Mouse (Mus musculus): ENCODE data around the gene Frmd5.

The Frmd5 gene

DNA sequence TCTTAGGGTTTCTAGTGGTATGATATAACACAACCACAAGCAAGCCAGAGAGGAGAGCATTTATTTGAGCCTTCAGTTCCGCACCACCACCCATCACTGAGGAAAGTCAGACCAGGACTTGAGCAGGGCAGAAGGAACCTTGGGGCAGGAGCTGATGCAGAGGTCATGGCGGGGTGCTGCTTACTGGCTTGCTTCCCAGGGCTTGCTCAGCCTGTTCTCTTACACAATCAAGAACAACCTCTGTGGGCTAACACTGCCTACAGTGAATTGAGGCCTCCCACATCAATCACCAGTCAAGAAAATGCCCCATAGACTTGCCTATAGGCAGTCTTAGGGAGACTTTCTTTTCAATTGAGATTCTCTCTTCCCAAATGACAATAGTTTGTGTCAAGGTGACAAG lies 118.8 kb downstream of the Frmd5 start:
- no peak for DNase-seq (ENCODE audit: low read depth, low spot score)

GRCm38 (mm10) chr2:121683606-121684005 lies 123.3 kb downstream of the Frmd5 start:
- DNase-seq (ENCODE audit: low read depth, low spot score), result no peak

GRCm38 (mm10) chr2:121682361-121682760 lies 124.5 kb downstream of the Frmd5 start:
- no peak for DNase-seq (ENCODE audit: low read depth, low spot score)

GRCm38 (mm10) chr2:121679711-121680110 lies 127.2 kb downstream of the Frmd5 start:
- no peak for DNase-seq (ENCODE audit: low read depth, low spot score)

- DNase-seq (ENCODE audit: low read depth, low spot score), result no peak
These were observed 129.3 kb downstream of the Frmd5 start for GRCm38 (mm10) chr2:121677649-121677986.

- DNase-seq (ENCODE audit: low read depth, low spot score), result no peak
These were observed 129.8 kb downstream of the Frmd5 start for GRCm38 (mm10) chr2:121676951-121677648.

GRCm38 (mm10) chr2:121675895-121676294 lies 131.0 kb downstream of the Frmd5 start:
- no peak for DNase-seq (ENCODE audit: low read depth, low spot score)

GRCm38 (mm10) chr2:121675136-121675535 lies 131.8 kb downstream of the Frmd5 start:
- DNase-seq (ENCODE audit: low read depth, low spot score), result no peak

- no peak for DNase-seq (ENCODE audit: low read depth, low spot score)
These were observed 132.7 kb downstream of the Frmd5 start for GRCm38 (mm10) chr2:121674211-121674610.

GRCm38 (mm10) chr2:121669846-121670245 lies 137.0 kb downstream of the Frmd5 start:
- DNase-seq (ENCODE audit: low read depth, low spot score), result no peak

DNA sequence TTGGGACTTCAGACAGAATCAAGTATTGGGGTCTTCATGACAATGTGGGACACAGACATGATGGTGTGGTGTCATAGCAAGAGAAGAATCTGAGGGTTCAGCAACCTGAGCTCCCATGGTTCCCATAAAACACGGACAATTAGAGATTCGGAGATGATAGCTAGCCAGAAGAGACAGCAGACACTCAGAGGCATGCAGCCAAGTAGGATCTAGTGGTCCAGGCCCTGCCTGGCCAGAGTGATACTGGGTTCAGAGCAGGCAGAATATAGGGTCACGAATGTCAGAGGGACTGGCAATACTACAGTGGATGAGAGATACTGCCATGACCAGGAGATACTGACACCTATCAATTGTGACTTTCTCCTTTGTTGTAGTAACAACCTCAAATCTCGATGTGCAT lies 138.6 kb downstream of the Frmd5 start:
- no peak for DNase-seq (ENCODE audit: low read depth, low spot score)

GRCm38 (mm10) chr2:121661160-121661502 lies 145.8 kb downstream of the Frmd5 start:
- DNase-seq (ENCODE audit: low read depth, low spot score), result no peak

- DNase-seq (ENCODE audit: low read depth, low spot score), result no peak
These were observed 146.3 kb downstream of the Frmd5 start for GRCm38 (mm10) chr2:121660461-121661159.

DNA sequence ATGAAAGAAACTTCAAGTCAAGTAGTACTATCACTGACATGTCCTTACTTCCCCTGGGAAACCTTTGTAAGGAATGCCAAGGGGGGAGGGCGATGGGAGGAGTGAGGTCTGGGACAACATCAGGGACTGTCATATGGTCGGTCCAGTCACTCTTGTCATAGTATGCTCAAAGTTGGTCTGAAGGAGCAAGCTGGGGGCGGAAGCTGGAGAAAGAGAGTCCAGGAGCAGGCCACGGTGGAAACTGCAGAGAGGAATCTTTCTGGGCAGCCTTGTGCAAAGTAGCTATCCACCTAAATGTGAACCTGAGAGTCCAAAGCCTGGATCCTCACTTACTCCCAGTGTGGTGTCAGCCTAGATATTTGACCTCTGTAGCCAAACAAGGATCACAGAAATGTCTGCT lies 147.5 kb downstream of the Frmd5 start:
- DNase-seq (ENCODE audit: low read depth, low spot score), result no peak

DNA sequence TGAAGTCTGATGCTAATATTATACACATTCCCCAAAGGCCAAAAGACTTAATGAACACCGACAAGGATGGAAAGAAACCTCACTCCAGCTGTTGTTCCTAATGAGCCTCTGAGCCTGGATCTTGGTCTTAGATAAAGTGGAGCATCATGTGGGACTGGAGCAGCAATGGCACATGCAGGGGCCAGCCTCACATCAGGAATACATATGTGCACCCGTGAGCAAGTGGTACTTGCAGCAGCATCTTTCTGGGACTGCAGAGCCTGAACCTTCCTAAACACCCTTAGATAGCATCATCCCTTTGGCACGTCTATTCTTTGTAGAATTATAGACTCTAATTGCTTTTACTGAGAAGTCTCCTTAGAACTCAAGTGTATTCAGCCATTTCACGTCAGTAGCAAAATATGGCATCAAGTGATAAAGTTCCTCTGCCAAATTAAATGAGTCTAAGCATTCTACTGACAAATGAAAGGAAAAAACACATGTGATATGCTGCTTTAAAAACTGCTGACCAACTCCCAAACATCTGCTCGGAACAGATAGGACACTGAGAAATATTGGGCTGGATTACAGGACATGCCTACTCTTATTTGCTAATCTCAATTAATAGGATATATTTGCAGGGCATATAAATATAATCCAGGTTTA lies 148.6 kb downstream of the Frmd5 start:
- DNase-seq (ENCODE audit: low read depth, low spot score), result no peak

DNA sequence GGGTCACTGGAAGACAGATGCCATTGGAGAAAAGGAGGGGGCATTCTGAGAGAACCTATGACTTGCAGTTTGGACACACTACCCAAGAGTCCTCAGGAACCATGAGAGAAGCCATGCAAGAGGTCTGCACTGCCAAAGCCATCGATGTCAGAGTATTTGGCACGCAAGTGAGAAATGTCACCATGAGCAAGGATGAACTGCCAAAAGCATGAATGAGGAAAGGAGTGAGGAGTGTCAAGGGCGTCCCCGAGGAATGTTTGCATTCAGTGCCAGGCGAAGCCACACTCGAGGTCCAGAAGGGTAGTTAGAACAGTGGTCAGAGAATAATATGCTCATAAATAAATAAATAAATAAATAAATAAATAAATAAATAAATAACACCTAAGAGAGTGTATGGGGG lies 150.9 kb downstream of the Frmd5 start:
- DNase-seq (ENCODE audit: low read depth, low spot score), result no peak

GRCm38 (mm10) chr2:121655106-121655505 lies 151.8 kb downstream of the Frmd5 start:
- DNase-seq (ENCODE audit: low read depth, low spot score), result no peak

GRCm38 (mm10) chr2:121646528-121646927 lies 160.4 kb downstream of the Frmd5 start:
- no peak for DNase-seq (ENCODE audit: low read depth, low spot score)

DNA sequence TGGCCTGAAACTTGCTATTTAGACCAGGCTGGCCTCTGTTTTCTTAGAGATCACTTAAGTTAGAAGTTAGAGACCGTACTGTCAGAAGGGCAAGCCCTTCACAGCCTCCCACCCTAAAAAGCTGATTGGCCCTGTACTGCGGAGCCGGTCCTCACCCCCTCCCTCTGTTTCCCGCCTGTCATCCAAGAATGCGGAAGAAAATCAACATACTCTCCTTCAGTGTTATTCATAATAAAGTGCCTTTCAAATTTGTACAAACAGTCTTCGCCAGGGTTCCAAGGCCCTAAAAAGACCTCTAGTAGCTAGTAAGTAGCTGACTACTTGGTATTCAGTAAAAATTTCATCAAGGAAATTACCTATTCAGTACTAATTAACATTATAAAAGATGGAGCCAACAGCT lies 164.0 kb downstream of the Frmd5 start:
- DNase-seq (ENCODE audit: low read depth, low spot score), result no peak

GRCm38 (mm10) chr2:121632091-121632490 lies 174.8 kb downstream of the Frmd5 start:
- DNase-seq (ENCODE audit: low read depth, low spot score), result no peak

DNA sequence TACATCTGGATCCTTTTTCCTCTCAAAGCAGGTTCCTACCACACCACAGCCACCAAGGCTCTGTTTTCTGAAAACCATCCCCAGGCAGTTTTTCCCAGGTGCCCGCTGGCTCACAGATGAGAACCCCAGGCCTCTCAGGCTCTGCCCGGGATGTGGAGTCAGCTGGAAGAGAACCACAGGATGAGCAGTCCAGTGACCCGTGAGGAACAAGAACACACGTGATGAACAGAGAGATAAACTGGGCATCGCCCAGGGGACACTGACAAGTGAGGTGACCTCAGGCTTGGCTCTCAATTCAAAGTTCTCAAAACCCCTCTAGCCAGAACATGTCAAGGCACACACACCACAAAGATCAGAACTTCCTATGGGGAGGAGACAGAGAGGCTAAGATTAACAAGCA lies 176.6 kb downstream of the Frmd5 start:
- DNase-seq (ENCODE audit: low read depth, low spot score), result no peak

DNA sequence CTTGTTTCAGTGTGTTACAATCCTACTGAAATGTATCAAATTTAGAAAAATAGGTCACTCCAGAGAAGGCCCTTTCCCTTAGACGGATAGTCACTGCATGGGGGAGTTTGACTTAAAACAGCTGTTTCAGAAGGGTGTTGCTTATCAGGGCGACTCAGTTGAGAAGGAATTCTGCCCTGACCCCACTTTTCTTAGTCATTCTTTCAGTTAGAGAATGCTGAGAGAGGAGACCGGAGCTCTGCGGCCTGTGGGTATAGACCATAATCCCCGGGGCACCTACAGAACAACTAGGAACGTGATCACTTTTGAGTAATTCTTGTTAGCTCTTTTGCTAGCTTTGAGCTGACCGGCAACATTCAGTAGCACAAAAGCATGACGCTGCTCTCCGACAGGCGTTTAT lies 178.6 kb downstream of the Frmd5 start:
- no peak for DNase-seq (ENCODE audit: low read depth, low spot score)

- no peak for DNase-seq (ENCODE audit: low read depth, low spot score)
These were observed 181.0 kb downstream of the Frmd5 start for GRCm38 (mm10) chr2:121625901-121626300.
